Mouse (Mus musculus): ENCODE measurements at regions not wholly inside any gene's neighbourhood (a gene's known extent, or its start where the extent isn't known, plus 50 kb on each side); places are given as distances from the start of the nearest gene placed in this dataset.

DNA sequence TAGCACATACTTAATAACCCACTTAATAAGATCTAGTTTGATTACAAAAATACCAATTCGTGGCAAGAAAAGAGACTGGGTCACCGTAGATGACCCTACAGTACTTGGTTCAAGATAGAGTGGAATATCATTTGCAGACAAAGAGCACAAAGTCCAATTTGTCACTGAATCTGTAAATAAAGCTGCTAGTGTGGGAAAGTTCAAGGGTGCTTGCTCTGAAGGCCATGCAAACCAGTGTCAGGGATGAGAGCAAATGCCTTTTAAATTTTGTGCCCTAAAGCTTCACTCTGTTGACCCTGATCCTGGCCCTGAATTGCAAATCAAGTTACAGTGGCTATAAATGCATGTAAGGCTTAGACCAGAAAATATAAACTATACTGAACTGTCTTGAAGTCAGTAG lies 113.1 kb downstream of the Cd55b start:
- Histone ChIP-seq H3K27ac (ENCODE audit: insufficient read depth, low read depth) (no peak overlapping the region), H3K27me3 (replicated peaks) (no peaks in the 10 kb centered on the region), H3K9ac (ENCODE audit: insufficient read depth, low read depth) (no peak overlapping the region), H3K4me1 (ENCODE audit: control insufficient read depth in 1 of 2, insufficient read depth in 2 of 2) (no peaks in the 10 kb centered on the region), H3K79me2 (replicated peaks; ENCODE audit: control insufficient read depth, extremely low read depth, insufficient read depth, poor library complexity, severe bottlenecking) (no peaks in the 10 kb centered on the region), H3K9me3 (replicated peaks; ENCODE audit: low read length) (no peaks in the 10 kb centered on the region), H3K4me3 (replicated peaks in 1 of 3; ENCODE audit: low read depth in 2 of 3, low read length in 2 of 3, poor library complexity in 1 of 3) (no peak overlapping the region), H3K4me2 (ENCODE audit: insufficient read depth, low read depth, poor library complexity, severe bottlenecking) (no peak overlapping the region), H3K36me3 (replicated peaks in 1 of 2; ENCODE audit: control insufficient read depth in 1 of 2, insufficient read depth in 1 of 2, low read length in 1 of 2) (no peaks in the 10 kb centered on the region)
- TF ChIP-seq ZKSCAN1 (IDR thresholded peaks at IDR 0.05; ENCODE audit: borderline replicate concordance, low read depth, low read length), result no peak
- dilution Hi-C loops (cut with MboI; ENCODE audit: extremely low pct_ligation_motif_present, extremely low pct_unique_long_range_greater_than_20kb, low sequenced_read_pairs) (no loop called here), in situ Hi-C loops (cut with MboI; ENCODE audit: low pct_ligation_motif_present, low pct_unique_long_range_greater_than_20kb, low sequenced_read_pairs) (no loop called here)
- DNase-seq (ENCODE audit: extremely low read depth), result no peak

DNA sequence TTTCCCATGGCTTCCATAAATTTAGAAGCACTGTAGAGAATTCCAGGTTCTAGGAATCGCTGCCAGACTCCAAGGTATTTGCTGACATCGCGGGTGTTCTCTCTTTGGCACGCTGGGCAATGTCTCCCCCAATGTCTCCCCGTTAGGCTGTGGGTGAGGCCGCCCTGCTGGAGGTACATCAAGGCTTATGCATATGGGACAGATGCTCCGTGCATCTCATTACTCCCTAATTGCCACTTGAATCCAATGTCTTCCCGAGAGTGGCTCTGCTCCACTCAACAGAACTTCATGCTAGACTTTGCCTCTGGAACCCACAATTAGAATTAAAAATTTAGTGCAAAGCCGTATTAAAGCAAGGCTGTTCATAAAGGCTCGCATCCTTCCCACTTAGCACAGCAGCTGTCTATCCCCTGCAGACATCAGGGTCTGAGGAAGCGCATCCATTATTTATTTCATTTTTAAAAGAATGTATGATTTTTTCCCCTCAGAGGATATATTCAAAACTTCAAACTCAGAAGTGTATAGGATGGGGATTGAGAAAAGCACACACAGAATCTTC lies 120.9 kb downstream of the Cd55b start:
- no peaks in the 10 kb centered on the region for H3K9me3 ChIP-seq (replicated peaks; ENCODE audit: low read length)
- TF ChIP-seq ZKSCAN1 (IDR thresholded peaks at IDR 0.05; ENCODE audit: borderline replicate concordance, low read depth, low read length), result no peak
- no peak for TF ChIP-seq IRF4 (IDR thresholded peaks at IDR 0.05; ENCODE audit: low read depth, low read length)
- no peak for TF ChIP-seq ZMIZ1 (IDR thresholded peaks at IDR 0.05; ENCODE audit: low read depth, low read length)
- no peak for TF ChIP-seq KAT2A (IDR thresholded peaks at IDR 0.05; ENCODE audit: insufficient replicate concordance, low read length)
- TF ChIP-seq MAFK (IDR thresholded peaks at IDR 0.05; ENCODE audit: insufficient replicate concordance, low read length), result no peak
- no peak for TF ChIP-seq SMC3 (IDR thresholded peaks at IDR 0.05; ENCODE audit: low read depth, low read length)
- TF ChIP-seq HCFC1 (IDR thresholded peaks at IDR 0.05; ENCODE audit: low read depth, low read length), result no peak
- no peak for TF ChIP-seq POLR2AphosphoS2 (IDR thresholded peaks at IDR 0.05; ENCODE audit: low read depth, low read length)
- no peak for TF ChIP-seq USF2 (conservative IDR thresholded peaks at IDR 0.05; ENCODE audit: low read depth, low read length)
- TF ChIP-seq SIN3A (IDR thresholded peaks at IDR 0.05; ENCODE audit: low read length), result no peak
- TF ChIP-seq PAX5 (IDR thresholded peaks at IDR 0.05; ENCODE audit: low read length), result no peak
- no peak for TF ChIP-seq USF1 (IDR thresholded peaks at IDR 0.05; ENCODE audit: low read depth, low read length)
- no peak for TF ChIP-seq JUN (IDR thresholded peaks at IDR 0.05; ENCODE audit: insufficient read depth, low read depth, low read length)
- no peak for TF ChIP-seq MYC (IDR thresholded peaks at IDR 0.05; ENCODE audit: low read depth, low read length)
- no peaks in the 10 kb centered on the region for H3K36me3 ChIP-seq (replicated peaks in 1 of 2; ENCODE audit: control insufficient read depth in 1 of 2, insufficient read depth in 1 of 2, low read length in 1 of 2)
- no peak overlapping the region for H3K27ac ChIP-seq (ENCODE audit: insufficient read depth, low read depth)
- no peaks in the 10 kb centered on the region for H3K27me3 ChIP-seq (replicated peaks)
- no peak overlapping the region for H3K4me3 ChIP-seq (replicated peaks in 1 of 3; ENCODE audit: low read depth in 2 of 3, low read length in 2 of 3, poor library complexity in 1 of 3)
- dilution Hi-C loops (cut with MboI; ENCODE audit: extremely low pct_ligation_motif_present, extremely low pct_unique_long_range_greater_than_20kb, low sequenced_read_pairs), result no loop called here
- no peaks in the 10 kb centered on the region for H3K79me2 ChIP-seq (replicated peaks; ENCODE audit: control insufficient read depth, extremely low read depth, insufficient read depth, poor library complexity, severe bottlenecking)
- no peak overlapping the region for H3K4me2 ChIP-seq (ENCODE audit: insufficient read depth, low read depth, poor library complexity, severe bottlenecking)
- in situ Hi-C loops (cut with MboI; ENCODE audit: low pct_ligation_motif_present, low pct_unique_long_range_greater_than_20kb, low sequenced_read_pairs), result no loop called here
- H3K9ac ChIP-seq (ENCODE audit: insufficient read depth, low read depth), result no peak overlapping the region
- no peak for DNase-seq (ENCODE audit: extremely low read depth)
- no peaks in the 10 kb centered on the region for H3K4me1 ChIP-seq (ENCODE audit: control insufficient read depth in 1 of 2, insufficient read depth in 2 of 2)
